Mouse (Mus musculus) G1E (cell line): ENCODE measurements around the gene Sh2d6.

ENCODE experiments used
- CTCF ChIP-seq: IDR thresholded peaks from 2 replicates; pipeline ENCODE4 v1.5.1; 2012; ENCODE audit warnings: low read depth, low read length, inconsistent platforms, mixed read lengths
- GATA1 ChIP-seq: IDR thresholded peaks from 2 replicates; pipeline ENCODE4 v1.6.1; 2012; ENCODE audit warnings: borderline replicate concordance, low read length, inconsistent platforms, mixed read lengths
- GATA2 ChIP-seq: IDR thresholded peaks from 2 replicates; pipeline ENCODE4 v1.6.1; 2012; ENCODE audit warnings: low read depth, low read length, inconsistent platforms, borderline replicate concordance
- POLR2AphosphoS5 ChIP-seq: IDR thresholded peaks from 2 replicates; pipeline ENCODE4 v1.6.1; 2012; ENCODE audit warnings: low read depth, low read length, inconsistent platforms; ENCODE audit not compliant: insufficient replicate concordance
- TAL1 ChIP-seq: conservative IDR thresholded peaks from 2 replicates; pipeline ENCODE4 v1.6.1; 2012; ENCODE audit warnings: low read depth, low read length, inconsistent platforms, mixed read lengths

GRCm38 (mm10) chr6:72503309-72503708 is 18.2 kb downstream of the Sh2d6 start:
- TF ChIP-seq GATA1: no peak
- TF ChIP-seq TAL1: no peak
- no peak for TF ChIP-seq CTCF
- TF ChIP-seq POLR2AphosphoS5: no peak
- no peak for TF ChIP-seq GATA2
